Mouse (Mus musculus) thymus, adult 2 months (tissue): Measurements from ENCODE around the gene Slc16a5.

Source experiments
- CTCF ChIP-seq: fragments of 200-500 bp; IDR thresholded peaks from 2 replicates; pipeline ENCODE4 v1.5.1; 2012; ENCODE audit warnings: mild to moderate bottlenecking, control low read depth, low read length, moderate library complexity, borderline replicate concordance; ENCODE audit not compliant: control insufficient read depth, poor library complexity, insufficient read depth; ENCODE audit errors: extremely low read depth
- POLR2A ChIP-seq: fragments of 200-500 bp; IDR thresholded peaks from 2 replicates; pipeline ENCODE4 v1.6.1; 2012; ENCODE audit warnings: mild to moderate bottlenecking, low read length, control low read depth, moderate library complexity; ENCODE audit not compliant: control insufficient read depth, poor library complexity, insufficient read depth; ENCODE audit errors: extremely low read depth

- TF ChIP-seq CTCF (no peak), POLR2A (no peak)
These were observed 56.4 kb downstream of the Slc16a5 start for GRCm38 (mm10) chr11:115518693-115519092.
